Mouse (Mus musculus) CH12F3 (cell line): Measurements from ENCODE around the gene Hirip3.
"Not testable (repeated sequence)": the region's sequence is repeated elsewhere in the genome, so short reads cannot be mapped to it uniquely, and the experiment has no call there.

Experiments used
- in situ Hi-C: fragments of 300-500 bp; cut with MboI; formaldehyde crosslinking; loops from 2 replicates; pipeline ENCODE4 v1.14.3; 2020; ENCODE audit warnings: low sequenced_read_pairs

Hirip3 gene

GRCm38 (mm10) chr7:126899781-126900180, 38.0 kb downstream of the Hirip3 start:
- in situ Hi-C loops, result not testable (repeated sequence)

- in situ Hi-C loops, result no loop called here
These were observed 43.8 kb downstream of the Hirip3 start for GRCm38 (mm10) chr7:126905590-126905989.

- in situ Hi-C loops, result no loop called here
These were observed 53.1 kb downstream of the Hirip3 start for GRCm38 (mm10) chr7:126914844-126915243.
